Mouse (Mus musculus): ENCODE data around the gene Msantd2. TPM values are rescaled to one million over a fixed set of nuclear protein-coding genes. Genes with fewer than 3 reads are reported as not detected.

Gene Msantd2
- total RNA-seq, 2 experiments from 2014 or later, result 14.0 to 23.0 TPM

- DNase-seq (ENCODE audit: low spot score in 2 of 2), result peak in 1 of 2 experiments; percentile 22
These were observed 51.8 kb downstream of the Msantd2 start for GRCm38 (mm10) chr9:37540701-37541575.

GRCm38 (mm10) chr9:37541851-37542642 is 52.9 kb downstream of the Msantd2 start:
- no peak for DNase-seq (ENCODE audit: low spot score in 2 of 2)

DNA sequence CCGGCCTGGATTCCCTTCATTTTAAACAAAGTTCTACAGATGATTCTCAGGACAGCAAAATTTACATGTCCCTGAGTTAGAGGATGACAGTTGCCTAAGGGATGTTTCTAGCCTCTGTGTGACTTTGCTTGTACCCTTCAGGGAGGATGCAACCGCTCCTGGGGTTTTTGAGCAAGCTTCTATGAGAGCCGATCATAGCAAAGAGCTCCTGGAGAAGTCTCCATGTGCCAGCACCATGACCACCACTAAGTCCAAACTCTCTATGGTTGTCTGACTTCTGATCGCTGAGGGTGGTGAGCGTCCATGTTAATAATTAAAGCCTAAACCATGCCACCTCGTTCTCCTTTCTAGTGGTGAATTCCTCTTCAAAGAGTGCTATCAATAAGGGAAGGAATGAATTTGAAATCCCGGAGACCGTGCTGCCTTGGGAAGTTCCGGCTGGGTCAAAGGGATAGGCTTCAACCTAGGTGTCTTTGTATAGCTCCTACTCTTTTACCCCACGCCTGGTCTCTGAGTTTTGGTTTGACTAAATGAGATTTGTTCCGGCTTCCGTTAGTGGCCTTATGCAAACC is 54.8 kb downstream of the Msantd2 start:
- no peak for DNase-seq (ENCODE audit: low spot score in 2 of 2)

- DNase-seq (ENCODE audit: low spot score in 2 of 2), result peak; percentile 78 to 82
These were observed 55.5 kb downstream of the Msantd2 start for GRCm38 (mm10) chr9:37544447-37545165.

- no peak for DNase-seq (ENCODE audit: low spot score in 2 of 2)
These were observed 56.1 kb downstream of the Msantd2 start for GRCm38 (mm10) chr9:37545166-37545610.

DNA sequence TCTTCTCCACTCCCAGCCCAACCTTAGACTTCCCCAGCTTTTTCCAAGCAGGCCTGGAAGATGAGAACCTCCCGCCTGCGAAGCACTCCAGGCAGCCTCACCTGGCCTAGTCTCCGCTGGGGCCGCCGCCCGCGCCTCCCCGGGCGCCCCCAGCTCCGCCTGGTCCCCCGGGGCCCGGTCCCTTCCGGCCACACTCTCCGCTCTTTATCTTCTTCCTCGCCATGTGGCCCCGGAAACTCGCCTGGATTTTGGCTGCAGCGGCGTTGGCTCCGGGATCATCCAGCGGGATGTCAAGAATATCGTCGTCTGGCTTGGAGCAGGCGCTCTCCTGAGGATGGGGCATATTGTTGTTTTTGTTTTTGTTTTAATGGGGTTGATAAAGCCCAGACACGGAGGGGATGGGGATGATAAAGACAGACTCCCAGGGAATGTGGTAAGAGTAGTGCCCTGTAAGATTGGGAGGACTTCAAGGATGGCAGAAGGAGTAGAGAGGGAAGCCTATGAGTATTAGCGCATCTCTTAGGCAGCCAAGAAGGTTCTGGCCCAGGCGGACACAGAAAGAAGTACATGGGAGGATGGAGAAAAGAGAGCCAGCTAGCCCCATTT is 56.8 kb downstream of the Msantd2 start:
- DNase-seq (ENCODE audit: low spot score in 2 of 2), result no peak

- DNase-seq (ENCODE audit: low spot score in 2 of 2), result no peak
These were observed 57.8 kb downstream of the Msantd2 start for GRCm38 (mm10) chr9:37546889-37547288.

GRCm38 (mm10) chr9:37550435-37550834 is 61.3 kb downstream of the Msantd2 start:
- DNase-seq (ENCODE audit: low spot score in 2 of 2), result no peak

DNA sequence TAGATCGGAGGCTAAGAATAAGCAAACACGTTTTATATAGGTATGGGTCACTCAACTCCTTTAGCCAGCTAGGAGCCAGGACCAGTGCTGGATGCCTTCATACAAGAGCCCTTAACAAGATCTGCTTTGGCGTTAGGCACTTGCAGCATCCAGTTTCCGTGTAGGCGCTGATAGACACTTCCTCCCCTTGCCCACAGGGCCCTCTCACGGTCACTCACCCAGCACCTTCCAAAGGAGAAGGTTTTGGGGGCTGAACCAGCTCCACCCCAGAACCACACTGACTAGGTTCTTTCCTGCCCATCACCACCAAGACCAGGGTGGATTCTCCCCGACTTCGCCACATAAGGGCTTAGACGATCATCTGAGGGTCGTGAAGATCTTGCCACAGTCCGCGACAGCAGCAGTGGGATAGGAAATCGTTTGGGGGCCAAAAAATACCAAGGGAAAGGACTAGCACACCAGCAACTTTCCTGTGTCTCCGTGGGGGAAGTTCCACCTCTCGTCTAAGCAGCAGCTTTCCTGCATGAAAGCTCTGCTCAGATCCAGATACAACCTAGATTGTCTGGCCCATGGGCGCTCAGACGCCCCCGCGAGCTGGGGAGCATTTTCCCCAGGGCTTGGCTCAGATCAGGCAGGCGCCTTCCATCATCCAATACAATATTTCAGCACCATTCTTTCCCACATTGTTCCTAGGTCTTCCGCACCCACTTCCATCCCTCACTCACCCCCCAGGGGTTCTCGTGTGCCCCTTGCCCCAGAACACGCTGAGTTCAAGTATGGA is 62.8 kb downstream of the Msantd2 start:
- no peak for DNase-seq (ENCODE audit: low spot score in 2 of 2)

DNA sequence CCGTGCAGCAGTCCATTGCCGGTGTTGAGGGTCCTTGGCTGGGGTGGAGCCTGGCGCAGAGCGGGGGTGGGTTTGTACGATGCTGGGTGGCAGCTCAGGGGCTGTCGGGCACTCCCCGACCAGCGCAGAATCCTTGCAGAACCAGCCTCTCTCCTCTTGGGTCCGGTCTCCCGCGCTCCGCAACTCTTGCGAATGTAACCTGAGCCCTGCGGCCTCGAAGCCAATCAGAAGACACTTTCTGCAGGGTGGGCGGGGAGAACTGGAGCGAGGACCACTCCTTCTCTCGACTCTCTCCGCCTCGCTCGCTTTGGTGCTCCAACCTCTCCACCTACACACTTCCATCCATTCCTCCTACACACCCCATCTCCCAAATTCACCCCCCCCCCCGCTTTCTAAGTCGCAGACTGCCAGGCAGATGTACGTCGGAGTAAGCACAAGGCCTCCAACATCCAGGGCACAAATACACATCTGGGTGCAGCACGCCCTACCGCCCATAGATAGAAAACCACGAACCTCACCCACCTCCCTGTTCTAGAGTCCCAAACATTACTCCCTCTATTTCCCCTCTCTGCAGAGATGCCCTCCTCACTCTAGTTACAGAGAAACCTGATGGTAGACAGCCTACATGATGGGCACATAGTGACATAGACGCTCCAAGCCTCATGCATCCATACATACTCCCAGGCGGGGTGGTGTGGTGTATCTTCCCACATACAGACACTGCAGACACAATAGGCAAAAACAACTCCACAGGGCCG is 63.6 kb downstream of the Msantd2 start, which contains the start of gene Nrgn:
TSS of gene Nrgn (minus strand) at position 369 of the 758 bp plus-strand sequence.
- DNase-seq (ENCODE audit: low spot score in 2 of 2), result peak; percentile 89 to 93

DNA sequence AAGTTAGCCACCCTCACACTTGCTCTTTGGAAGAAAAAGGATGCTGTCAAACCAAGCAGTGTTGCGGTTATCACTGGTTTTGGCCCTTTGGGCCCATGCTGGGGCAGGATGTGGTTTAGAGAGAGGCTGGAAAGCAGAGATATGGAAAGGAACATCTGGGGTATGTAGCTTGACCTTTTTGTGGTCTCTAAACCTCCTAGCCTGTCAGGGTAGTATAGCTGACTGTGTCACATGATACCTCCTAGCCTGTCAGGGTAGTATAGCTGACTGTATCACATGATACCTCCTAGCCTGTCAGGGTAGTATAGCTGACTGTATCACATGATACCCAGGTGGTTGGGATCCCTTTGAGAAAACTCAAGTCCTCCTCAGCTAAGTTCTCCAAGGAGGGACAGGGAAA is 65.2 kb downstream of the Msantd2 start:
- DNase-seq (ENCODE audit: low spot score in 2 of 2), result no peak

- DNase-seq (ENCODE audit: low spot score in 2 of 2), result peak in 1 of 2 experiments; percentile 78
These were observed 66.0 kb downstream of the Msantd2 start, which contains the start of gene Siae for GRCm38 (mm10) chr9:37554838-37555748. Siae (plus strand) TSS chr9:37555698.

DNA sequence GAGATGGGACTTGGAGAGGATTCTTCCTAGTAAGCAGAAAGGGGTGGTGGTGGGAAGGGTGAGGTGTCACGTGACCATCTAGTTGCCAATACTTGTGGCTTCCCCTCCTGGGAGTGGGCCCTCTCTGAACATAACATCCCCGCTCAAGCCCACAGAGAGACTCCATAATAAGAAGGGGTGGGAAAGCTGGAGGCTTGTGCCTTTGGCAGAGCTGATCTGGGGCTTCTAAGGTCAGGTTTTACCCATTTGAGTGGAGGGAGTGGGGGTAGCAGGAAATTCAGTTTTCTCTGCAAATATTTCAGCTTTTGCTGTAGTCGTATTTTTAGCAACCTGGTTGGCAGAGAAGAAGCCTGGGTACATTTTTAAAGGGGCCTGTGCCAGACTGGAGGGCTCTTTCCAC is 67.2 kb downstream of the Msantd2 start:
- DNase-seq (ENCODE audit: low spot score in 2 of 2), result no peak

GRCm38 (mm10) chr9:37560617-37561016 is 71.5 kb downstream of the Msantd2 start:
- DNase-seq (ENCODE audit: low spot score in 2 of 2), result no peak

DNA sequence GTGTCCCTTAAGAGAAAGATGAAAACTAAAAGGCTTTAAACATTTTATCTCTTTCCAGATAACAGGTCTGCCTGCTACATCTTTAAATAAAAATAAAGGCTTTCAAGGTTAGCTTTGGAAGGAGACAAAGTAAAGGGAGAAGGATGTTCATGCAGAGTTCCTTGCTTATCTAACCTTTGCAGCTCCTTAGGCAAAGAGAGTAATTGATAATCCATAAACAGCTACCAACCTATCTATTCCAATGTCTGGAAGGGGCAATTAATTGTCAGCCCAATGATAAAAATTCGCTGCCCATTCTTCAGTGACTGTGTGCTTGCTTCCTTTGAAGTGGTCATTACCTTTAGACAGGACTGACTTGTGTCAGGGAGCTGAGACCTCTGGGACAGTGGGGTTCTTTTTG is 74.7 kb downstream of the Msantd2 start:
- DNase-seq (ENCODE audit: low spot score in 2 of 2), result no peak

DNA sequence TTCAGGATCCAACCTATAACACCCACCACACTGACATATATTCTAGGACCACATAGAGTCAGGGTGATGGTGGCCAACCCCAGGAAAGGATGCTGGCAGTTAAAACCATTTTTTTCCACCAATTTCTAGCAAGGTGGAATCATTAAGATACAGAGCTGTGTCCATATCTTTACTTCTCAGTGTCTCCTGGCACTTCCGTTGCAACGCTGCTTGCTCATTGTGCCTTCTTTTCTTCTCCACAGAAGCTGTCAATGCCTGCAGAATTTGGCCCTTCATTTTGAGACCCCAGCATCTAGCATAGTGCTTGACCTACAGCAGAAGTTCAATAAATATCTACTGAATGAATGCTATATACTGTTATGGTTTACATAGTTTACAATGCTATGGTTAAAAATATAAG is 77.9 kb downstream of the Msantd2 start:
- DNase-seq (ENCODE audit: low spot score in 2 of 2), result no peak

DNA sequence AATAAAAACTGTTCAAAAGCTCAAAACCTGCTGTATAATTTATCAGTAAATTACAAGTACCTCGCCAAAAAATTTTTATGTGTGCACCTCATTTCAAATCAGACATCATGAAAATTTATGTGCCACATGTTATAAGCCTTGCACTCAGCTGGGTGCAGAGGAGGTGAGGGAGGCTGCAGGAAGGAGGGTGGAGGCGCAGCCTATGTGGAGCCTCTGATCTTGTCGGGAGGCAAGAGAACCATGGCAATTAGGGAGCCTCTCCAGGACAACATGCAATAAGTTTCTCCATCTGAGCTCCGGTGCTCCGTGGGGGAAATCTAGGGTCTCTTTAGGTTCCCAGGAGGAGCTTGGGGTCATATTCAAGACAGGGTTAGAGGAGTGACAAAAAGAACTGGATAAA is 78.3 kb downstream of the Msantd2 start:
- no peak for DNase-seq (ENCODE audit: low spot score in 2 of 2)

Measured in left cerebral cortex, adult 18-20 months (tissue).